Mouse (Mus musculus) embryonic facial prominence, embryonic 12.5 days (tissue): ENCODE data around the gene Fer. TPM values are rescaled to one million over a fixed set of nuclear protein-coding genes. Genes with fewer than 3 reads are reported as not detected.

ENCODE experiments used
- ATAC-seq: fragments of 200-750 bp; cut with Nextera tagmentation; 2 replicates; pipeline ENCODE4 v1.8.0; 2017; ENCODE audit not compliant: insufficient number of reproducible peaks, insufficient read depth, low FRiP score, low TSS enrichment
- H3K27ac ChIP-seq: fragments of 300-500 bp; sonication (generic); 2 replicates; pipeline ENCODE4 v1.5.1; 2016; ENCODE audit warnings: mild to moderate bottlenecking
- H3K27me3 ChIP-seq: fragments of 300-500 bp; sonication (generic); 2 replicates; pipeline ENCODE4 v1.6.1; 2016; ENCODE audit warnings: mild to moderate bottlenecking, moderate library complexity
- H3K36me3 ChIP-seq: fragments of 300-500 bp; sonication (generic); 2 replicates; pipeline ENCODE4 v1.6.1; 2016; ENCODE audit warnings: mild to moderate bottlenecking
- H3K4me1 ChIP-seq: fragments of 300-500 bp; sonication (generic); 2 replicates; pipeline ENCODE4 v1.6.1; 2016
- H3K4me2 ChIP-seq: fragments of 300-500 bp; sonication (generic); replicated peaks from 2 replicates; pipeline ENCODE4 v1.6.1; 2016; ENCODE audit warnings: mild to moderate bottlenecking, moderate library complexity
- H3K4me3 ChIP-seq: fragments of 300-500 bp; sonication (generic); 2 replicates; pipeline ENCODE4 v1.5.1; 2016; ENCODE audit warnings: mild to moderate bottlenecking
- H3K9ac ChIP-seq: fragments of 300-500 bp; sonication (generic); 2 replicates; pipeline ENCODE4 v1.6.1; 2016; ENCODE audit warnings: mild to moderate bottlenecking, moderate library complexity
- H3K9me3 ChIP-seq: fragments of 300-500 bp; sonication (generic); 2 replicates; pipeline ENCODE4 v1.6.1; 2016; ENCODE audit warnings: mild to moderate bottlenecking, moderate library complexity
- WGBS: fragments of 180-500 bp; shearing (Covaris S2); methylation state at CpG from one replicate; pipeline ENCODE4 v1.1.7; 2016; 5-methylcytosine and 5-hydroxymethylcytosine counted together
- polyA plus RNA-seq: library from polyadenylated mRNA; unstranded; fragments of >200 nt; fragmentation: Nextera tagmentation; extraction: Ambion mirVana; gene quantifications from 2 replicates; pipeline ENCODE4 v1.2.1, GENCODE M21; 2016

Gene Fer
- polyA plus RNA-seq, 1 experiment from 2014 or later: 32.2 TPM

DNA sequence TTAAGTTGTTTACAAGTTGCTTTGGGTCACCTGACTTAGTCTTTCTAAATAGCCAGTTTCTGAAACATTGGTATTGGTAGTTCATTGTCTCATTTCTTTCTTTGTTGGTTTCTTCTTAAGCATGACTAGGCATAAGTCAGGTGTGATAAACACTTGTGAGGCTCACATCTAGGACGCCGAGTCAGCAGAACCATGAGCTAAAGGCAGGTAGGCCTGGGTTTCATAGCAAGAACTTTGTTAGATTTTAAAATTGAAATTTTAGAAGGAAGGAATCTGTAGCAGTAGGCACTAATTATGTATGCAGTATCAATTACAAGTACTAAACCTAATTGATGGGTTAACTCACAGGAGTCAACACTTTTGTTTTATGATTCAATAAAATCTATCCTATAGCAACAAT, 83.9 kb downstream of the Fer start:
- Histone ChIP-seq H3K4me2 (no peak overlapping the region), H3K9ac (no peak overlapping the region), H3K9me3 (no peaks in the 10 kb centered on the region), H3K4me3 (no peak overlapping the region), H3K4me1 (no peaks in the 10 kb centered on the region), H3K36me3 (no peaks in the 10 kb centered on the region), H3K27me3 (no peaks in the 10 kb centered on the region), H3K27ac (no peak overlapping the region)
- no peak for ATAC-seq
- 92% methylated on average over 2 of the region's 2 CpGs for WGBS

DNA sequence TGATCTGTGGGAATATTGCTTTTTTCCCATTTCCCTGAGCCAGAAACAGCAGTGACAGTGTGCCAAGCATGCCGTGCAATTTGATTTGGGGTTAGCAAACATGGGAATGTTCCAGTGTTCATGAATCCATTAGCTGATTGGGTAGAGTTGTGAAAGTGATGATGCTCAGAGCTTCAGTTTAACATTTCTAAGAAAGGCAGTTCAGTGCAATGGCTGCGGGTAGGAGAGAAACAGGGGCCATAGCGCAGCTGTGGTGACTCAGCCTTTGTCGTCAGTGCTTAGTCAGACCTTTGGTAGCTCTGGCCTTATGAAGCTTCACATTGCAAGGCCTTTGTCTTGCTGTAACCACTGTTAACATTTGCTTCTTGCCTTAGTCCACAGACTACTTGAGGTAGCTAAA, 85.9 kb downstream of the Fer start:
- Histone ChIP-seq H3K27me3 (no peaks in the 10 kb centered on the region), H3K36me3 (no peaks in the 10 kb centered on the region), H3K4me1 (no peaks in the 10 kb centered on the region), H3K27ac (no peak overlapping the region), H3K9me3 (no peaks in the 10 kb centered on the region), H3K4me2 (no peak overlapping the region), H3K4me3 (no peak overlapping the region), H3K9ac (no peak overlapping the region)
- 90% methylated on average over 4 of the region's 4 CpGs for WGBS
- no peak for ATAC-seq

DNA sequence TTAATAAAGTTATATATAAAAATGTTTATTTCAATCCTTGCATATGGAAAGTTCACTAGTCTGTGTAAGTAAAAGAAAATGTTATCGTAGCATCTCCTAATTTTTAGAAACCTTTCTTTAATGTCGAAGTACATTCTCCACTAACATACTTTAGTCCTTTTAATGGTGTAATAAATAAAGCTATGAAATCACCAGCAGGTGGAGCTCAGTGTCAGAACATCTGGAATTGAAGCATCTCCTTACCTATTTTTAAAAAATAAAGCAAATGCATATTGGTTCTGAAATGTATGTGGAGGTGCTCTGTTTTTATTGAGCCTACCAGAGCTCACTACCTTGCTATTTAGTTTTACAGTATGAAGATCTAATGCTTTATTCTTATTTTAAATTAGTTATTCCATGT, 88.6 kb downstream of the Fer start:
- Histone ChIP-seq H3K4me3 (no peak overlapping the region), H3K27me3 (no peaks in the 10 kb centered on the region), H3K4me2 (no peak overlapping the region), H3K9me3 (no peaks in the 10 kb centered on the region), H3K36me3 (no peaks in the 10 kb centered on the region), H3K9ac (no peak overlapping the region), H3K27ac (no peak overlapping the region), H3K4me1 (no peaks in the 10 kb centered on the region)
- WGBS: 84% methylated on average over 2 of the region's 2 CpGs
- no peak for ATAC-seq

DNA sequence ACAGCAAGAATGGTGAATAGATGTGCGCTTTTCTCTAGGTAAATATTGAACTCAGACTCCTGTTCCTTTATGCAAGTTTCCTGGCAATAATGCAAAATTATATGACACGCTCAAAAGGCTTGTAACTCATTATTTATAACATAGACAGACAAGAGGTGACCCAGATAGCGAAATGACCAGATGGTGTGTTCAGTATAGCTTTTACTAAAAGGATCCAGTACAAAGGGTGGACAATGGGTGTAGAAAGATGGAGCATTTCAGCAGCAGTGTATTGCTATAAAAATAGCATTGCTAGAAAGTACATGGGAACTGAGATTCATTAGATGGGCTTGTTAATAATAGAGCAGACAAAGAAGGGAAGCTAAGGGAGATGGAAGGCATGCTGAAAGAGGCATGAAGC, 104.2 kb downstream of the Fer start:
- WGBS: 89% methylated on average over 3 of the region's 3 CpGs
- Histone ChIP-seq H3K4me2 (no peak overlapping the region), H3K4me3 (no peak overlapping the region), H3K36me3 (no peaks in the 10 kb centered on the region), H3K4me1 (no peaks in the 10 kb centered on the region), H3K27me3 (no peaks in the 10 kb centered on the region), H3K9me3 (no peaks in the 10 kb centered on the region), H3K27ac (no peak overlapping the region), H3K9ac (no peak overlapping the region)
- no peak for ATAC-seq

DNA sequence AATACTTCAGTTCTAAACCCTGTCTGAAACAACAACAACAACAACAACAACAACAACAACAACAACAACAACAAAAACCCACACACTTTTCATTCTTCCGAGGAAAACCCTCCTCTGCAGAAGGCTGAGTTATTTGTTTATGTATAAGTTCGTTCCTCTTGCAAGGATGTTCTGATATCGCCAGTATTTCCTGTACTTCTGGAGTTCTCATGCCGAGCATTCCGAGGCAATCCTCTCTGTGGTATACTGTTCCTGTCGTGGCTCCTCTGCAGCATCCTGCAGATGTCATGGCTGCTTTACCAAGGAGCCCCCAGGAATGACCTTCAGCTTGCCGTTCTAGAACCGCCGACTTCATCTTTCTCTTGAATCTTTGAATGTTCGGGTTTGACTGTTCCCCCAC, 106.6 kb downstream of the Fer start:
- H3K9ac ChIP-seq: no peak overlapping the region
- H3K36me3 ChIP-seq: no peaks in the 10 kb centered on the region
- no peak overlapping the region for H3K4me2 ChIP-seq
- H3K9me3 ChIP-seq: no peaks in the 10 kb centered on the region
- 69% methylated on average over 10 of the region's 10 CpGs for WGBS
- ATAC-seq: no peak
- H3K27ac ChIP-seq: no peak overlapping the region
- no peak overlapping the region for H3K4me3 ChIP-seq
- no peaks in the 10 kb centered on the region for H3K4me1 ChIP-seq
- H3K27me3 ChIP-seq: no peaks in the 10 kb centered on the region

DNA sequence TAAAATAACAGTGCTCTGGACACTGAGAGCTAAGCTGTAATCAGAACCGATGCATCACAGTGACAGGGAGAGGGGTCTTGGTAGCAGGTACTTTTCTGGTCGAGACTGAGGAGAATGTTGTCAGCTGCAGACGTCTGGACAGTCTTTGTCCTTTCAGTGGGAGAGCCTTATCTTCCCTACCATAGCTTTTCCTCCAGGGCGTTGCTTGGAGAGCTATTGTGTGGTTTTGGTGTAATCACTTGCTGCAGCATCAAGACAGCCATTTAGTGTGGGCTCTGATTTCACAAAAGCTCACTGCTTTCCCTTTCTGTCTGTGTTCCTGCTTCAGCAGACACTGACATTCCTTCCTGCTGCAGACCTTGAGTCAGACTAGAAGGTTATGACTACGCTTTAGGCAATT, 107.4 kb downstream of the Fer start:
- Histone ChIP-seq H3K9me3 (no peaks in the 10 kb centered on the region), H3K27ac (no peak overlapping the region), H3K27me3 (no peaks in the 10 kb centered on the region), H3K36me3 (no peaks in the 10 kb centered on the region), H3K4me2 (no peak overlapping the region), H3K4me3 (no peak overlapping the region), H3K9ac (no peak overlapping the region), H3K4me1 (no peaks in the 10 kb centered on the region)
- WGBS: 36% methylated on average over 5 of the region's 5 CpGs
- ATAC-seq: no peak

DNA sequence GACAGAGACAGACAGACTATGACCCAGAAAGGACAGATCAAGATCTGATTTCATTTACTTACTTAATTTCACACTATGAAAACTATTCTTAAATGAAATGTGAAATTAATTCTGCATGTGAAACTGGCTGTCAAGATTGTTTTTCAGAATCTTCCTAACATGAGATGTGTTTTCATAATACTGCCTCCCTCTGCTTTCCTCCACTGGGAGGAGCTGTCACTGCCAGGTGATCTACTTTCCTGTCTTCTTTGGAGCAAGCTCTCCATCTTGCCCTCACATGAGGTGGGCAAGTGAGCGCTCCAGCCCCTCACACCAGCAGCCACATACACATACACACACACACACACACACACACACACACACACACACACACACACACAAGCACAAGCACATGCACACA, 108.1 kb downstream of the Fer start:
- H3K27ac ChIP-seq: no peak overlapping the region
- no peak overlapping the region for H3K4me2 ChIP-seq
- no peak overlapping the region for H3K9ac ChIP-seq
- ATAC-seq: no peak
- H3K9me3 ChIP-seq: no peaks in the 10 kb centered on the region
- 73% methylated on average over 1 of the region's 1 CpGs for WGBS
- no peaks in the 10 kb centered on the region for H3K27me3 ChIP-seq
- H3K4me1 ChIP-seq: no peaks in the 10 kb centered on the region
- H3K4me3 ChIP-seq: no peak overlapping the region
- H3K36me3 ChIP-seq: no peaks in the 10 kb centered on the region

DNA sequence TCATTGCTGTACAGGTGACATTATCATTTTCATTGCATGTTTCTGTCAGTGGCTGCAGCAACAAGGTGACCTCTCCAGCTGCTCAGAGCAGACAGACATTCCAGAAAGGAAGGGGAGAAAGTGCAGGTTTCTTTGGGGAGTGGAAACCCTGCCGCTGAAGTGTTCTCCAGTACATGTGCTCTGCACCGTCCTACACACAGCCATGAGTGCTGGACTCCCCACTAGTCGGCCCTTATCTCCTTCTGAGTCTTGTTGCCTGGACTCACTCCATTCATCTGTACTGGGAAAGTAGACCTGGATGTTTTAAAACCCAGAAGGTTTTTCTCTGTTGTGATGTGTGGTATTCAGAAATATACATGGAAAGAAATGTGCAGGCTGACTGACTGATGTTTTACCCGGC, 109.3 kb downstream of the Fer start:
- no peak for ATAC-seq
- H3K4me2 ChIP-seq: no peak overlapping the region
- WGBS: 68% methylated on average over 4 of the region's 4 CpGs

DNA sequence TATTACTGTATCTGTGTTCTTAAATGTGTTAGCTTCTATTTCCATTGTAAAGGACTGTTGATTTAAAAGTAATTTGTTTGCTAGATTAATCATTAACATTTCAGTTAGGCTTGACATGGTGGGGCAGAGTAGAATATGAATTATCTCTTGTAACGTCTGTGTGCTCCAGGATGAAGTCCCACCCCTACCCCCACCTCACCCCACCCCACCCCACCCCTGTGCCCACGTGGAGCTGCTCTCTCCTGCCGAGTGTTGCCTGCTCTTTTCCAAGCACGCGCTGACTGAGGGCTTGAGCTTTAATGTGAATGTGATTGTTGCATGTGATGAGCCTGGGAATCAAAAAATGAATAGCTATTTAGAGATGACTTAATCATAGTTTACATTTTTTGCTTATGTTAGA, 110.9 kb downstream of the Fer start:
- Histone ChIP-seq H3K9ac (no peak overlapping the region), H3K36me3 (no peaks in the 10 kb centered on the region), H3K4me2 (no peak overlapping the region), H3K27me3 (no peaks in the 10 kb centered on the region), H3K4me3 (no peak overlapping the region), H3K27ac (no peak overlapping the region), H3K4me1 (no peaks in the 10 kb centered on the region), H3K9me3 (no peaks in the 10 kb centered on the region)
- ATAC-seq: no peak
- WGBS: 69% methylated on average over 5 of the region's 5 CpGs

More for the DNA sequence above, 109.3 kb downstream of the Fer start:
- no peak overlapping the region for H3K27ac ChIP-seq
- no peak overlapping the region for H3K9ac ChIP-seq
- H3K27me3 ChIP-seq: no peaks in the 10 kb centered on the region
- no peaks in the 10 kb centered on the region for H3K36me3 ChIP-seq
- no peaks in the 10 kb centered on the region for H3K9me3 ChIP-seq
- H3K4me3 ChIP-seq: no peak overlapping the region
- H3K4me1 ChIP-seq: no peaks in the 10 kb centered on the region

DNA sequence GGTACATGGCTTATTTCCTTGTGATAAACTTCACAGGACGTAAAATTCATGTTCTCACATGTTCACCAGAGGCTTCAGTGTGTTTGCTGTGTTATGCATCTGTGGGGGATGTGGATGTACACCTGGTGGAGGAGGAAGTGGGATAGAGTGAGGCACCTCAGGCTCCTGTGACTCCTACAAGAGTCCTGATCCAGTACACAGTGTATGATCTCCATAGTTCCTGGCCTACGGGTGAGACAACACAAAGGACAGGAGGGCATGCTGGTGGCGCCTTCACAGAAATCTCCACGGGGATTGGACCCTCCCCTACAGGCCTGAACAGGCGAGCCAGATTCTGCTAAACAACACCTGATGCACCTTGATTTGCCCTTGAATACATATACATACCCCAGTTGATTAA, 111.4 kb downstream of the Fer start:
- Histone ChIP-seq H3K36me3 (no peaks in the 10 kb centered on the region), H3K4me1 (no peaks in the 10 kb centered on the region), H3K9me3 (no peaks in the 10 kb centered on the region), H3K4me2 (no peak overlapping the region), H3K27ac (no peak overlapping the region), H3K4me3 (no peak overlapping the region), H3K9ac (no peak overlapping the region), H3K27me3 (no peaks in the 10 kb centered on the region)
- ATAC-seq: no peak
- WGBS: 82% methylated on average over 5 of the region's 5 CpGs

DNA sequence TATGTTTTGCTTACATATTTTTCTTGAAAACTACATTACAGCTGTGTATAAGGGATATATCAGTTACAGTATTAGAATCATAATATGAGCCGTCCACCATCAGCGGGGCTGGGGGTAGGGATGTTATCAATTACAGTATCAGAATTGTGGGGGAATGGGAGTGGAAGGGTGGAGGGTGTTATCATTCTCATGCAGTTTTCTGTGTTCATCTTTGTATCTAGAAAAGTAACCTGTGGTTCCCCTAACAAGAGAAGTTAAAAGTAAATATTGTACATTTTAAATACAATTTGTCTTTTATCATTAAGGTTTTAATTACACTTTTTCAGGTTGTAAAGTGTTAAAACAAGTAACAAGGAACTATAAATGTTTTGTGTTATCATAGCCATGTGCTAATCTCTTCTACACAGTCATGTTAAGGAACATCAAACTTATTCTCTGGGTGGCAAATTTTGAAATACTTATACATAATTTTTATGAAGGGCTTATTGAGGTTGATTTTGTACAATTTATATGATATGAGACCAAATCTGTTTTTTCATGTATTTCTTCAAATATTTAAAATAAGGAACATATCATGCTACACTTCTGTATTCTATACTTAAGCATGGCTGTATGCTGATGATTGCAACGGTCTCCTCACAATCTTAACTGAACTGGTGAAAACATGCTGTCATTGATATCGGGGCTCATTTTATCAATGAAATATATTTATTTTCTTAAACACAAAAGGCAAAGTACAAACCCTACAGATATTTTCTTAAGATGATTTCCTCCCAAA, 116.1 kb downstream of the Fer start:
- Histone ChIP-seq H3K36me3 (no peaks in the 10 kb centered on the region), H3K4me2 (no peak overlapping the region), H3K4me1 (no peaks in the 10 kb centered on the region), H3K27ac (no peak overlapping the region), H3K27me3 (no peaks in the 10 kb centered on the region), H3K9me3 (no peaks in the 10 kb centered on the region), H3K4me3 (no peak overlapping the region), H3K9ac (no peak overlapping the region)
- 77% methylated on average over 4 of the region's 4 CpGs for WGBS
- no peak for ATAC-seq

DNA sequence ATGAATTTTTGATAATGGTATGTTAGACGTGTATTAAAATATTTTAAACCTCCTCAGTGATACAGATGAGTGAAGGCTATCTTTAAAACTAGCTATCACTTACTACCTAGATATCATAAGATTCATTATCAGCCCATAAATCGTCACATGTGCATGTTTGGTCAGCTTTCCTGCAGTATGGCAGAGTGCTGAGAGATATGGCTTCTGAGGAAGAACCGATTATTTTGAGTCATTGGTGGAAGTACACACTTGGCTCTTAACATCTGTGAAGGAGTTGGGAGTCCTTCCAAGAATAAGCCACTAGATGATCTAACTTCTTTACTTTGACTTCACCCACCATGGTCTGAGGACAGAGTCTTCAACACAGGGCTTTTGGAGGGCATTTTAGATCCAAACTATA, 117.3 kb downstream of the Fer start:
- ATAC-seq: no peak

DNA sequence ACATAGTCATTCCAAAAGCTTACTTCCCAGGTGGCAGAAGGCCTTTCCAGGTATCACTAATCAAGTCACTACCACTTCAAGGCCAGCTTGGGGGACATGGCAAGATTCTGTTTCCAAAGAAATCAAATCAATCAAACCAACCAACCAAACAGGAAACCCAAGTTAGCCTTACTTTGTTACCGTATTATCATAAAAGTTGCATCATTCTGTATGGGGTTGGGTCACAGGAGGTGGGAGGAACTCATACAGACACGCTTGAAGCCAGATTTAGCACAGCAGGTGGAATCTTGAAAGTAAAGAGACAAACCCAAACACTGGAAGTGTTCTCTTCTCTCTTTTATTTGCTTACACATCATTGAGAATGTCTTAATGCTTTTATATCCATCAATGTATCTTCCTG, 125.8 kb downstream of the Fer start:
- Histone ChIP-seq H3K4me2 (no peak overlapping the region), H3K4me1 (no peaks in the 10 kb centered on the region), H3K27me3 (no peaks in the 10 kb centered on the region), H3K36me3 (no peaks in the 10 kb centered on the region), H3K4me3 (no peak overlapping the region), H3K27ac (no peak overlapping the region), H3K9me3 (no peaks in the 10 kb centered on the region), H3K9ac (no peak overlapping the region)
- no peak for ATAC-seq
- 89% methylated on average over 2 of the region's 2 CpGs for WGBS

More for the DNA sequence above, 117.3 kb downstream of the Fer start:
- Histone ChIP-seq H3K4me2 (no peak overlapping the region), H3K36me3 (no peaks in the 10 kb centered on the region), H3K27ac (no peak overlapping the region), H3K4me1 (no peaks in the 10 kb centered on the region), H3K4me3 (no peak overlapping the region), H3K9me3 (no peaks in the 10 kb centered on the region), H3K27me3 (no peaks in the 10 kb centered on the region), H3K9ac (no peak overlapping the region)
- 87% methylated on average over 3 of the region's 3 CpGs for WGBS
